Mouse (Mus musculus) thymus, adult 2 months (tissue): ENCODE results near the gene Spata32.

Experiments
- CTCF ChIP-seq: fragments of 200-500 bp; IDR thresholded peaks from 2 replicates; pipeline ENCODE4 v1.5.1; 2012; ENCODE audit warnings: mild to moderate bottlenecking, control low read depth, low read length, moderate library complexity, borderline replicate concordance; ENCODE audit not compliant: control insufficient read depth, poor library complexity, insufficient read depth; ENCODE audit errors: extremely low read depth
- POLR2A ChIP-seq: fragments of 200-500 bp; IDR thresholded peaks from 2 replicates; pipeline ENCODE4 v1.6.1; 2012; ENCODE audit warnings: mild to moderate bottlenecking, low read length, control low read depth, moderate library complexity; ENCODE audit not compliant: control insufficient read depth, poor library complexity, insufficient read depth; ENCODE audit errors: extremely low read depth

GRCm38 (mm10) chr11:103236903-103237302 is 18.7 kb upstream of the Spata32 start:
- TF ChIP-seq CTCF = no peak
- no peak for TF ChIP-seq POLR2A
